Mouse (Mus musculus) heart, postnatal 0 days (tissue): ENCODE measurements around the gene Zfp872.

ENCODE experiments used
- CTCF ChIP-seq: IDR thresholded peaks from 2 replicates; pipeline ENCODE4 v1.5.1; 2016; ENCODE audit warnings: antibody characterized with exemption, control low read depth, low read depth
- EP300 ChIP-seq: IDR thresholded peaks from 2 replicates; pipeline ENCODE4 v1.6.1; 2016; ENCODE audit warnings: antibody characterized with exemption, low read depth

DNA sequence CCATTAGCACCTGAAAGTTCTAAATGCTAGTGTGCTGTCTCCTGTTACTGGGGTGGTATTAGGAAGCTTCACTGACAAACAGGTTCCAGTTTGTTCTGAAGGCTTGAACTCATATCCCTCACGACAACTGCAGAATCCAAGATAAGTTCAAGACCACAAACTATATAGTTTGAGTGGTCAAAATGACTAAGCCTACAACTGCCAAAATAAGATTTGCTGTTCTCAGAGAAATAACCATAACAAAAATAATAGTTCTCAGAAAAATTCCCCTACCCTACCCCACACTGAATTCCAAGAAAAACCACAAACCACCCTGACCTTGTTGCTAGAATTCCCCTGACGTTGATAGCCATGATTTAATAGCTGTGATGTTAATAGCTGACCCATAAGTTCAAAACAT is 26.7 kb downstream of the Zfp872 start:
- no peak for TF ChIP-seq CTCF
- no peak for TF ChIP-seq EP300
